Mouse (Mus musculus): ENCODE measurements at regions not wholly inside any gene's neighbourhood (a gene's known extent, or its start where the extent isn't known, plus 50 kb on each side); places are given as distances from the start of the nearest gene placed in this dataset.

GRCm38 (mm10) chr12:92672396-92672795 lies 823.4 kb upstream of the Sel1l start:
- in situ Hi-C loops (cut with MboI, MseI): no loop called here

GRCm38 (mm10) chr12:92646634-92647033 lies 797.7 kb upstream of the Sel1l start:
- in situ Hi-C loops (cut with MboI, MseI): no loop called here

- in situ Hi-C loops (cut with MboI, MseI): no loop called here
Measured at GRCm38 (mm10) chr12:92645006-92645624, 796.2 kb upstream of the Sel1l start.

- in situ Hi-C loops (cut with MboI, MseI): no loop called here
Measured at GRCm38 (mm10) chr12:92619120-92619519, 770.2 kb upstream of the Sel1l start.

- in situ Hi-C loops (cut with MboI, MseI): no loop called here
Measured at GRCm38 (mm10) chr12:92618519-92618918, 769.6 kb upstream of the Sel1l start.

GRCm38 (mm10) chr12:92601673-92602072 lies 752.7 kb upstream of the Sel1l start:
- in situ Hi-C loops (cut with MboI, MseI): no loop called here

- in situ Hi-C loops (cut with MboI, MseI): no loop called here
Measured at GRCm38 (mm10) chr12:92589725-92590124, 740.8 kb upstream of the Sel1l start.

- in situ Hi-C loops (cut with MboI, MseI): no loop called here
Measured at GRCm38 (mm10) chr12:92589305-92589704, 740.3 kb upstream of the Sel1l start.

- in situ Hi-C loops (cut with MboI, MseI): no loop called here
Measured at GRCm38 (mm10) chr12:92578596-92578995, 729.6 kb upstream of the Sel1l start.
